Comparison of ENCODE assay signal across 31 mouse cellular contexts in the genomic region with DNA sequence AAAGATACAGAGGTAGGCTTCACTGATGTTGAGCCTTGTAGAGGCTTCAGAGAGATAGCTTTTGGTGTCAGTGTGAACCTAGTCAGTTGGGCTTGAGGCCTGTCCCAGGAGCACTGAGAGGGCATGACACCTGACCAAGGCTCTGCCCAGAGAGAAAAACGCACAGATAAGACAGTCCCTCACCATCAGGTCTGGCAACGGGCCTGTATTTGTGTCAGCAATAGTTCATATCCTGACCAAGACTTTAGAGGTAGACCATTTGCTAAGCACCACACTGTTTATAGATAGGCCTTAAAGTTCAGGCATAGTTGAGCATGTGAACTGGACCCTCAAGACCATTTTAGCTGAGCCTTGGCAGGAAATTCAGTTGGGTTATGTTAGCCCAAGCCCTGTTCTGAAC.
"Had no signal": no experiment of that assay in that cellular context is flagged by ENCODE, and none has a peak within 500 bp of the region (broad histone marks: within the 10 kb centered on the region; RNA-seq: fewer than 3 reads in every experiment).

No protein-coding gene starts in this region.

- H3K27me3 ChIP-seq: limb, embryonic 13.5 days; limb, embryonic 15.5 days; lung, embryonic 15.5 days; midbrain, embryonic 13.5 days; midbrain, embryonic 15.5 days had no signal

- ATAC-seq: liver, embryonic 12.5 days; liver, postnatal 0 days; lung, postnatal 0 days; midbrain, embryonic 13.5 days; midbrain, embryonic 16.5 days had no signal

- H3K9me3 ChIP-seq: limb, embryonic 10.5 days; limb, embryonic 12.5 days; limb, embryonic 13.5 days; limb, embryonic 15.5 days; liver, embryonic 12.5 days; liver, embryonic 13.5 days; liver, embryonic 15.5 days; lung, embryonic 15.5 days; midbrain, embryonic 10.5 days; midbrain, embryonic 12.5 days; midbrain, embryonic 13.5 days; midbrain, embryonic 15.5 days had no signal

- DNase-seq: left cerebral cortex, postnatal 4 days; liver; liver, embryonic 13.5 days; liver, postnatal 0 days; lung, adult 18-20 months; lung, adult 2 months; lung, embryonic 14.5 days; lung, postnatal 10 days; lung, postnatal 14 days; lung, postnatal 36 days; lung, postnatal 4 days; midbrain, embryonic 14.5 days had no signal

- H3K4me1 ChIP-seq: liver, embryonic 12.5 days; liver, embryonic 13.5 days; liver, embryonic 15.5 days; lung, embryonic 15.5 days had no signal

- H3K9ac ChIP-seq: limb, embryonic 12.5 days; limb, embryonic 15.5 days; liver, embryonic 12.5 days; liver, embryonic 13.5 days; liver, embryonic 14.5 days; liver, embryonic 15.5 days; liver, postnatal 0 days; lung, embryonic 14.5 days; lung, embryonic 15.5 days; midbrain, embryonic 12.5 days; midbrain, embryonic 13.5 days; midbrain, embryonic 15.5 days had no signal

- H3K4me2 ChIP-seq: liver, embryonic 11.5 days; liver, embryonic 12.5 days; liver, embryonic 13.5 days; liver, embryonic 15.5 days; midbrain, embryonic 11.5 days; midbrain, embryonic 15.5 days had no signal

- H3K36me3 ChIP-seq: limb, embryonic 10.5 days; limb, embryonic 12.5 days; limb, embryonic 13.5 days; limb, embryonic 15.5 days; liver, embryonic 12.5 days; liver, embryonic 13.5 days; liver, embryonic 15.5 days; lung, embryonic 15.5 days; midbrain, embryonic 10.5 days; midbrain, embryonic 12.5 days; midbrain, embryonic 13.5 days; midbrain, embryonic 15.5 days had no signal

- H3K4me3 ChIP-seq: limb, embryonic 12.5 days; liver, embryonic 12.5 days; liver, embryonic 13.5 days; liver, embryonic 15.5 days; lung, embryonic 15.5 days; megakaryocyte, embryonic 14.5 days; midbrain, embryonic 10.5 days; midbrain, embryonic 12.5 days; midbrain, embryonic 13.5 days; midbrain, embryonic 15.5 days; myocyte had no signal

- H3K27ac ChIP-seq: limb, embryonic 12.5 days; limb, embryonic 13.5 days; limb, embryonic 15.5 days; liver, embryonic 12.5 days; liver, embryonic 13.5 days; liver, embryonic 14.5 days; liver, embryonic 15.5 days; lung, embryonic 15.5 days; macrophage; midbrain, embryonic 10.5 days; midbrain, embryonic 12.5 days; midbrain, embryonic 13.5 days; midbrain, embryonic 15.5 days had no signal
